Mouse (Mus musculus) ES-Bruce4 (cell line): ENCODE data around the gene Calcoco2.

ENCODE experiments used
- CTCF ChIP-seq: IDR thresholded peaks from one replicate; pipeline ENCODE4 v1.8.1; 2011; ENCODE audit warnings: low read depth, low read length
- EP300 ChIP-seq: IDR thresholded peaks from 2 replicates; pipeline ENCODE4 v1.6.1; 2011; ENCODE audit warnings: low read depth, low read length; ENCODE audit not compliant: insufficient read depth
- POLR2A ChIP-seq: IDR thresholded peaks from one replicate; pipeline ENCODE4 v1.8.1; 2011; ENCODE audit warnings: low read length; ENCODE audit not compliant: insufficient read depth

- TF ChIP-seq POLR2A (no peak), EP300 (no peak), CTCF (peak; percentile 92)
Observed at GRCm38 (mm10) chr11:96133239-96133865, 21.6 kb upstream of the Calcoco2 start, which contains the start of gene Ttll6.
